Mouse (Mus musculus): ENCODE results near the gene Tmbim4. TPM values are rescaled to one million over a fixed set of nuclear protein-coding genes. Genes with fewer than 3 reads are reported as not detected.

Tmbim4 gene
- polyA plus RNA-seq, 1 experiment from 2014 or later, result 130 TPM

- no peaks in the 10 kb centered on the region for H3K36me3 ChIP-seq (ENCODE audit: control insufficient read depth, insufficient read depth, low read length)
- no peak overlapping the region for H3K27ac ChIP-seq (replicated peaks in 1 of 2; ENCODE audit: control insufficient read depth in 1 of 2, insufficient read depth in 1 of 2, low read depth in 2 of 2, low read length in 2 of 2)
- no peak for ATAC-seq (ENCODE audit: insufficient number of reproducible peaks, insufficient read depth, low FRiP score, low read depth)
- H3K4me1 ChIP-seq (ENCODE audit: control insufficient read depth in 2 of 2, insufficient read depth in 2 of 2, low read length in 2 of 2), result no peaks in the 10 kb centered on the region
- WGBS, result 88% methylated on average over 1 of the region's 1 CpGs
- 0 out of 2 replicates have a peak, but pooled peaks cover 3% of the 10 kb centered on the region for H3K9me3 ChIP-seq (ENCODE audit: control insufficient read depth, low read length)
- H3K27me3 ChIP-seq (ENCODE audit: control insufficient read depth, insufficient read depth, low read length), result no peaks in the 10 kb centered on the region
- H3K4me3 ChIP-seq (ENCODE audit: control insufficient read depth in 1 of 2, insufficient read depth in 1 of 2, low read depth in 1 of 2, low read length in 2 of 2), result no peak overlapping the region
- no peak overlapping the region for H3K9ac ChIP-seq (ENCODE audit: low read length)
- H3K4me2 ChIP-seq (ENCODE audit: low read length), result no peak overlapping the region
Observed at GRCm38 (mm10) chr10:120182887-120183286, 18.5 kb upstream of the Tmbim4 start.

DNA sequence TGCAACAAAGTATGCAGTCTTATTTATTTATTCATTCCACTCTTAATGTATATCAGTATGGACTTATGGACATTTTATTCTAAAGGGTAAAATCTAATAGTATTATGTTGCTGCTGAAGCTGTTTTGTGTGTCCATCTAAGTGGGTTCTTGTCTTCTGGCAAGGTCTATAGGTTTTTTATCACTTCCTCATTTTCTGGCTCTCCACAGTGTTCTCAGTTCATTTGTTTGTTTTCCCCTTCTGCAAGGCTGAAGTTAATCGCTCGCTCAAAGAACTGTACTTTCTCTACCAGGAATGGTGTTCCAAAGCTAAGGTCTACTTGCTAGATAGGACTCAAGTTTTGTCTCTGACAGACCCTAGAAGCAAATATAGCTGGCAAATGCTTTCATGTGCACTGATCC, 18.0 kb upstream of the Tmbim4 start:
- Histone ChIP-seq H3K27ac (replicated peaks in 1 of 2; ENCODE audit: control insufficient read depth in 1 of 2, insufficient read depth in 1 of 2, low read depth in 2 of 2, low read length in 2 of 2) (no peak overlapping the region), H3K27me3 (ENCODE audit: control insufficient read depth, insufficient read depth, low read length) (no peaks in the 10 kb centered on the region), H3K4me1 (ENCODE audit: control insufficient read depth in 2 of 2, insufficient read depth in 2 of 2, low read length in 2 of 2) (no peaks in the 10 kb centered on the region), H3K9me3 (ENCODE audit: control insufficient read depth, low read length) (0 out of 2 replicates have a peak, but pooled peaks cover 3% of the 10 kb centered on the region), H3K4me3 (ENCODE audit: control insufficient read depth in 1 of 2, insufficient read depth in 1 of 2, low read depth in 1 of 2, low read length in 2 of 2) (no peak overlapping the region), H3K36me3 (ENCODE audit: control insufficient read depth, insufficient read depth, low read length) (no peaks in the 10 kb centered on the region), H3K9ac (ENCODE audit: low read length) (no peak overlapping the region), H3K4me2 (ENCODE audit: low read length) (no peak overlapping the region)
- WGBS, result 63% methylated on average over 2 of the region's 2 CpGs
- no peak for ATAC-seq (ENCODE audit: insufficient number of reproducible peaks, insufficient read depth, low FRiP score, low read depth)

DNA sequence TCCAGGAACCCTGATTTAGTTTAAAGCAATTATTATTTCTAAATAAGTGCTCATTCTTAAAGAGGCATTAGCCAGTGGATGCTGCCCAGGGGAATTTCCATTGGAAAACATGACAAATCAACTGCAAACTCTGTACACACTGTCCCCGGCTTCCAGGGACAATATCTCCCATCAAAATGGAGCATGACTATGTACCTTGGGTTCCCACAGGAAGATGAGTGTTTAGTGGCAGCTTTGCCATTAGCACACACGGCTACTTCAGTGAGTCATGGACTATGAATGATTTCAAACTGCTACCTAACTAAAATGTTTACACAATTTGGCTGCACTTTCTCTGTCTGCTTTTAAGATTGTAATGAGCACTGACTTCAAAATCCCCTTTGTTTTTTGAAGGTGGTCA, 12.9 kb upstream of the Tmbim4 start:
- Histone ChIP-seq H3K36me3 (ENCODE audit: control insufficient read depth, insufficient read depth, low read length) (no peaks in the 10 kb centered on the region), H3K27ac (replicated peaks in 1 of 2; ENCODE audit: control insufficient read depth in 1 of 2, insufficient read depth in 1 of 2, low read depth in 2 of 2, low read length in 2 of 2) (no peak overlapping the region), H3K9me3 (ENCODE audit: control insufficient read depth, low read length) (no peaks in the 10 kb centered on the region), H3K4me2 (ENCODE audit: low read length) (no peak overlapping the region), H3K4me3 (ENCODE audit: control insufficient read depth in 1 of 2, insufficient read depth in 1 of 2, low read depth in 1 of 2, low read length in 2 of 2) (no peak overlapping the region), H3K4me1 (ENCODE audit: control insufficient read depth in 2 of 2, insufficient read depth in 2 of 2, low read length in 2 of 2) (no peaks in the 10 kb centered on the region), H3K27me3 (ENCODE audit: control insufficient read depth, insufficient read depth, low read length) (no peaks in the 10 kb centered on the region), H3K9ac (ENCODE audit: low read length) (no peak overlapping the region)
- no peak for ATAC-seq (ENCODE audit: insufficient number of reproducible peaks, insufficient read depth, low FRiP score, low read depth)
- 57% methylated on average over 2 of the region's 2 CpGs for WGBS

DNA sequence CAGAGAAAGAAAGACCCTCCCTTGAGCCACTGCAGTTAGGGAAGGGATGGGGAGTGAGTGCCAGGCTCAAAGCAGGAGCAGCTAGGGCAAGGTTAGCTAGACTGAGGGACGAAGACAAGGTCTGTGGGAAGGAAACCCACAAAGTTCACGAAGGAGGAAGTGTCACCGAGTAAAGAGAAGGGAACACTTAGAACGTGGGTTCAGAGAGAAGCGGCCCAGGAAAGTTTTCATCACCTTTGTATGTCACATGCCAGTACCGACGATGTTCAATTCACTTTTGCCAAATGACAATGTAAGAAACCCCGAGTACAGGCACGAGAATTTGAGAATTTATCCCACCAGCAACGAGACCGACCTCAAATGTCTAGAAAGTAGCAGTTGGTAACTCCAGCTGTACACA, 12.1 kb upstream of the Tmbim4 start:
- Histone ChIP-seq H3K27ac (replicated peaks in 1 of 2; ENCODE audit: control insufficient read depth in 1 of 2, insufficient read depth in 1 of 2, low read depth in 2 of 2, low read length in 2 of 2) (no peak overlapping the region), H3K9me3 (ENCODE audit: control insufficient read depth, low read length) (no peaks in the 10 kb centered on the region), H3K27me3 (ENCODE audit: control insufficient read depth, insufficient read depth, low read length) (no peaks in the 10 kb centered on the region), H3K36me3 (ENCODE audit: control insufficient read depth, insufficient read depth, low read length) (no peaks in the 10 kb centered on the region), H3K4me3 (ENCODE audit: control insufficient read depth in 1 of 2, insufficient read depth in 1 of 2, low read depth in 1 of 2, low read length in 2 of 2) (no peak overlapping the region), H3K4me1 (ENCODE audit: control insufficient read depth in 2 of 2, insufficient read depth in 2 of 2, low read length in 2 of 2) (no peaks in the 10 kb centered on the region), H3K4me2 (ENCODE audit: low read length) (no peak overlapping the region), H3K9ac (ENCODE audit: low read length) (no peak overlapping the region)
- ATAC-seq (ENCODE audit: insufficient number of reproducible peaks, insufficient read depth, low FRiP score, low read depth), result no peak
- 54% methylated on average over 11 of the region's 11 CpGs for WGBS

GRCm38 (mm10) chr10:120189782-120190181, 11.6 kb upstream of the Tmbim4 start:
- WGBS, result 42% methylated on average over 6 of the region's 6 CpGs
- no peak overlapping the region for H3K27ac ChIP-seq (replicated peaks in 1 of 2; ENCODE audit: control insufficient read depth in 1 of 2, insufficient read depth in 1 of 2, low read depth in 2 of 2, low read length in 2 of 2)
- H3K27me3 ChIP-seq (ENCODE audit: control insufficient read depth, insufficient read depth, low read length), result no peaks in the 10 kb centered on the region
- H3K36me3 ChIP-seq (ENCODE audit: control insufficient read depth, insufficient read depth, low read length), result no peaks in the 10 kb centered on the region
- H3K4me2 ChIP-seq (ENCODE audit: low read length), result no peak overlapping the region
- no peaks in the 10 kb centered on the region for H3K9me3 ChIP-seq (ENCODE audit: control insufficient read depth, low read length)
- H3K4me1 ChIP-seq (ENCODE audit: control insufficient read depth in 2 of 2, insufficient read depth in 2 of 2, low read length in 2 of 2), result no peaks in the 10 kb centered on the region
- no peak for ATAC-seq (ENCODE audit: insufficient number of reproducible peaks, insufficient read depth, low FRiP score, low read depth)
- no peak overlapping the region for H3K4me3 ChIP-seq (ENCODE audit: control insufficient read depth in 1 of 2, insufficient read depth in 1 of 2, low read depth in 1 of 2, low read length in 2 of 2)
- no peak overlapping the region for H3K9ac ChIP-seq (ENCODE audit: low read length)

DNA sequence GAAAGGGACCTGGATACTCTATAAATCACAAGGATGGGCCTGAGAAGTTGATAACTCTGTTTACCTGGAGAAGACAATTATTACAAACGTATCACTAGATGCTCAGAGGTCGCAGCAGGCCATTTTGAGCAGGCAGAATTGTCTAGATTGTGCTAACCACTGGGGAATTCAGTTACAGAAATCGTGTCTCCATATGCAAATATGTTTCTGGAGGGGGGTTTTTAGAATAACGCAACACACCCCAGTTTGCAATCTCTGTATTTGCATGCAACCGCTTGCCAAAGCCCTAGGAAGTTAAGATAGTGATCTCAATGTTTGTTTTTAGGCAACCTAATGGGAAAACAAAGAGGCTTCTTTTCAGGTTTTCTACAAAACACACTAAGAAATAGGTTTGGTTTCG, 10.2 kb upstream of the Tmbim4 start:
- Histone ChIP-seq H3K27me3 (ENCODE audit: control insufficient read depth, insufficient read depth, low read length) (no peaks in the 10 kb centered on the region), H3K36me3 (ENCODE audit: control insufficient read depth, insufficient read depth, low read length) (no peaks in the 10 kb centered on the region), H3K4me3 (ENCODE audit: control insufficient read depth in 1 of 2, insufficient read depth in 1 of 2, low read depth in 1 of 2, low read length in 2 of 2) (no peak overlapping the region), H3K27ac (replicated peaks in 1 of 2; ENCODE audit: control insufficient read depth in 1 of 2, insufficient read depth in 1 of 2, low read depth in 2 of 2, low read length in 2 of 2) (no peak overlapping the region), H3K4me1 (ENCODE audit: control insufficient read depth in 2 of 2, insufficient read depth in 2 of 2, low read length in 2 of 2) (no peaks in the 10 kb centered on the region), H3K9me3 (ENCODE audit: control insufficient read depth, low read length) (no peaks in the 10 kb centered on the region), H3K9ac (ENCODE audit: low read length) (no peak overlapping the region), H3K4me2 (ENCODE audit: low read length) (no peak overlapping the region)
- ATAC-seq (ENCODE audit: insufficient number of reproducible peaks, insufficient read depth, low FRiP score, low read depth), result no peak
- WGBS, result 89% methylated on average over 6 of the region's 6 CpGs

DNA sequence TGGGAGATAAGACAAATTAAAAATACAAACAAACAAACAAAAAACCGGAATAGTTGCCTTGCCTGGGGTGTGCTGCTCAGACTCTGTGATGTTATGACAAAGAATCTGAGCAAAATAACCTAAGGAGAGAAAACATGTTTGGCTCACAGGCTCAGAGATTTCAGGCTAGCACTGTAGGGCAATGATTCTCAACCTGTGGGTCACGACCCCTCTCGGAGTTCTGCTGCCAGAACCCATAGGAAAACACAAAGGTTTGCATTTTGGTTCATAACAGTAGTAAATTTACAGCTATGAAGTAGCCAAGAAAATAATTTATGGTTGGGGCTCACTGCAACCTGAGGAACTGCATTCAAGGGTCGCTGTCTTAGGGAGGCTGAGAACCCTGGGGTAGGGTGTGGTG, 9.1 kb upstream of the Tmbim4 start:
- H3K4me2 ChIP-seq (ENCODE audit: low read length), result no peak overlapping the region
- no peak overlapping the region for H3K4me3 ChIP-seq (ENCODE audit: control insufficient read depth in 1 of 2, insufficient read depth in 1 of 2, low read depth in 1 of 2, low read length in 2 of 2)
- H3K36me3 ChIP-seq (ENCODE audit: control insufficient read depth, insufficient read depth, low read length), result no peaks in the 10 kb centered on the region
- H3K4me1 ChIP-seq (ENCODE audit: control insufficient read depth in 2 of 2, insufficient read depth in 2 of 2, low read length in 2 of 2), result no peaks in the 10 kb centered on the region
- H3K9me3 ChIP-seq (ENCODE audit: control insufficient read depth, low read length), result no peaks in the 10 kb centered on the region
- H3K9ac ChIP-seq (ENCODE audit: low read length), result no peak overlapping the region
- no peak for ATAC-seq (ENCODE audit: insufficient number of reproducible peaks, insufficient read depth, low FRiP score, low read depth)
- H3K27me3 ChIP-seq (ENCODE audit: control insufficient read depth, insufficient read depth, low read length), result no peaks in the 10 kb centered on the region
- H3K27ac ChIP-seq (replicated peaks in 1 of 2; ENCODE audit: control insufficient read depth in 1 of 2, insufficient read depth in 1 of 2, low read depth in 2 of 2, low read length in 2 of 2), result no peak overlapping the region
- whole genome bisulfite sequencing, result 83% methylated on average over 4 of the region's 4 CpGs

DNA sequence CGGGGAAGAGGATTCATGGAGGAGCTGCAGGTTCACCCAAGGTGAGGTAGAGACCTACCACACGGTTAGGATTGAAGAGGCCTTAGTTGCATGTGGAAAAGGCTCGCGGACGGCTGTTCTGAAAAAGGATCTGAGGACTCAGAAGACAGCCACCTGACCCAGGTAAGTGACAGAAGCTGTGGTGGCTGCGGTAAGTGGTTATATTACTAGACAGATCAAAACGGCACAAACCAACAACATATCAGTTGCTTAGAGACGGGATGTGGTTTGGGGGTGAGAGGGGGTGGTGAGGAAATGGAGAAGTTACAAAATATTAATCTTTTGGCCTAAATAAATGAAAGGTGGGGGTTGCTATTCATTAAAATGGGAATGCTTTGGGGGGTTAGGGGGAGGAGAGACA, 8.1 kb upstream of the Tmbim4 start:
- Histone ChIP-seq H3K27ac (replicated peaks in 1 of 2; ENCODE audit: control insufficient read depth in 1 of 2, insufficient read depth in 1 of 2, low read depth in 2 of 2, low read length in 2 of 2) (no peak overlapping the region), H3K36me3 (ENCODE audit: control insufficient read depth, insufficient read depth, low read length) (no peaks in the 10 kb centered on the region), H3K4me2 (ENCODE audit: low read length) (no peak overlapping the region), H3K27me3 (ENCODE audit: control insufficient read depth, insufficient read depth, low read length) (no peaks in the 10 kb centered on the region), H3K4me1 (ENCODE audit: control insufficient read depth in 2 of 2, insufficient read depth in 2 of 2, low read length in 2 of 2) (no peaks in the 10 kb centered on the region), H3K9me3 (ENCODE audit: control insufficient read depth, low read length) (no peaks in the 10 kb centered on the region), H3K4me3 (ENCODE audit: control insufficient read depth in 1 of 2, insufficient read depth in 1 of 2, low read depth in 1 of 2, low read length in 2 of 2) (no peak overlapping the region), H3K9ac (ENCODE audit: low read length) (no peak overlapping the region)
- no peak for ATAC-seq (ENCODE audit: insufficient number of reproducible peaks, insufficient read depth, low FRiP score, low read depth)
- WGBS, result 86% methylated on average over 8 of the region's 8 CpGs
